14 mouse cellular contexts compared by ENCODE assay signal in genomic region chr4:137033115-137033887, GRCm38 (mm10). TPM values are rescaled to one million over a fixed set of nuclear protein-coding genes. Genes with fewer than 3 reads are reported as not detected.
DNase-seq lines count a peak whose midpoint lies in the region; ATAC-seq and TF ChIP-seq lines count a peak whose summit lies in the region.
"Had no signal": no experiment of that assay in that cellular context is flagged by ENCODE, and none has a peak within 500 bp of the region (broad histone marks: within the 10 kb centered on the region; RNA-seq: fewer than 3 reads in every experiment).

No protein-coding gene starts in this region.

- no peak overlapping the region for H3K4me2 ChIP-seq in heart, postnatal 0 days (ENCODE audit: low read depth, low read length)
- H3K4me2 ChIP-seq in kidney, postnatal 0 days (ENCODE audit: low read length), result no peak overlapping the region
- H3K4me2 ChIP-seq: embryonic facial prominence, embryonic 13.5 days had no signal

- no peak for TF ChIP-seq CTCF in heart, postnatal 0 days (IDR thresholded peaks at IDR 0.05; ENCODE audit: low read depth)
- TF ChIP-seq CTCF in kidney, postnatal 0 days (IDR thresholded peaks at IDR 0.05; ENCODE audit: low read depth), result no peak

- no peaks in the 10 kb centered on the region for H3K9me3 ChIP-seq in heart, postnatal 0 days (replicated peaks; ENCODE audit: control insufficient read depth, low read length)
- no peaks in the 10 kb centered on the region for H3K9me3 ChIP-seq in kidney, postnatal 0 days (replicated peaks; ENCODE audit: low read length)
- H3K9me3 ChIP-seq: embryonic facial prominence, embryonic 13.5 days had no signal

- no peaks in the 10 kb centered on the region for H3K27me3 ChIP-seq in heart, postnatal 0 days (ENCODE audit: control insufficient read depth, insufficient read depth, low read length)
- H3K27me3 ChIP-seq in kidney, postnatal 0 days (ENCODE audit: insufficient read depth, low read length), result no peaks in the 10 kb centered on the region
- H3K27me3 ChIP-seq: embryonic facial prominence, embryonic 13.5 days had no signal

- 61% methylated on average over 7 of the region's 7 CpGs for WGBS in heart, postnatal 0 days
- 22% methylated on average over 7 of the region's 7 CpGs for whole genome bisulfite sequencing in kidney, postnatal 0 days

- no peaks in the 10 kb centered on the region for H3K36me3 ChIP-seq in heart, postnatal 0 days (replicated peaks; ENCODE audit: control insufficient read depth, insufficient read depth, low read length)
- H3K36me3 ChIP-seq in kidney, postnatal 0 days (ENCODE audit: insufficient read depth, low read length), result no peaks in the 10 kb centered on the region
- H3K36me3 ChIP-seq: embryonic facial prominence, embryonic 13.5 days had no signal

- DNase-seq in heart, postnatal 0 days (ENCODE audit: low spot score), result no peak
- DNase-seq in heart, adult 9 months (ENCODE audit: low spot score in 2 of 2), result no peak
- DNase-seq in kidney, postnatal 0 days (ENCODE audit: low spot score), result peak; percentile 18
- DNase-seq in kidney, adult 18-20 months, result no peak
- peak; percentile 84 for DNase-seq in NIH3T3 (ENCODE audit: low read depth)
- peak; percentile 48 for DNase-seq in mesoderm, embryonic 11.5 days (ENCODE audit: low read depth, low spot score)
- no peak for DNase-seq in layer of hippocampus, postnatal 25 days (ENCODE audit: extremely low spot score in 1 of 2, low spot score in 1 of 2)
- no peak for DNase-seq in retina, embryonic 14.5 days (ENCODE audit: low spot score)
- DNase-seq: cerebellum, postnatal 36 days; gastrocnemius, adult 2 months; heart, postnatal 36 days; liver, postnatal 0 days had no signal

- peaks cover 26% of the 10 kb centered on the region for H3K4me1 ChIP-seq in heart, postnatal 0 days (ENCODE audit: control insufficient read depth, insufficient read depth)
- H3K4me1 ChIP-seq in kidney, postnatal 0 days (replicated peaks; ENCODE audit: insufficient read depth, low read length), result no peaks in the 10 kb centered on the region; the same call in 1 of the 2 replicates

- 0 out of 2 replicates have a peak overlapping the region, but pooled peaks have one; percentile 8 for H3K27ac ChIP-seq in heart, postnatal 0 days (ENCODE audit: low read depth)
- H3K27ac ChIP-seq in kidney, postnatal 0 days, result no peak overlapping the region
- H3K27ac ChIP-seq: embryonic facial prominence, embryonic 13.5 days; gastrocnemius, adult 2 months had no signal

- H3K9ac ChIP-seq in heart, postnatal 0 days (replicated peaks; ENCODE audit: low read depth, low read length), result no peak overlapping the region
- no peak overlapping the region for H3K9ac ChIP-seq in kidney, postnatal 0 days (ENCODE audit: low read depth, low read length)
- H3K9ac ChIP-seq: embryonic facial prominence, embryonic 13.5 days; liver, postnatal 0 days had no signal

- no peak overlapping the region for H3K4me3 ChIP-seq in heart, postnatal 0 days (ENCODE audit: low read depth, low read length)
- no peak overlapping the region for H3K4me3 ChIP-seq in kidney, postnatal 0 days (replicated peaks; ENCODE audit: low read depth, low read length)
- H3K4me3 ChIP-seq: embryonic facial prominence, embryonic 13.5 days; gastrocnemius, adult 2 months had no signal

- 0 out of 2 replicates have a peak, but pooled peaks have one; percentile 24 for ATAC-seq in heart, postnatal 0 days (ENCODE audit: insufficient read depth, low read depth)
- ATAC-seq in kidney, postnatal 0 days (replicated peaks; ENCODE audit: low FRiP score, low read depth), result no peak
- ATAC-seq: forebrain, embryonic 14.5 days; liver, postnatal 0 days had no signal

- no peak for TF ChIP-seq EP300 in heart, postnatal 0 days (IDR thresholded peaks at IDR 0.05; ENCODE audit: low read depth)

RNA-seq across cellular contexts. Expression of gene Zbtb40, which starts 15.3 kb away (rescaled TPM):
- total RNA-seq in heart, postnatal 0 days (2014; rRNA removed; ENCODE audit: low replicate concordance), result 6.8 and 11.3 TPM in 2 replicates
- 1.1 and 1.3 TPM in 2 replicates for polyA plus RNA-seq in heart, postnatal 0 days (2015; fragmentation: Nextera tagmentation; extraction: Ambion mirVana)
- 1.8 and 2.0 TPM in 2 replicates for polyA plus RNA-seq in kidney, postnatal 0 days (2015; fragmentation: Nextera tagmentation; extraction: Ambion mirVana)
- total RNA-seq in layer of hippocampus, postnatal 25 days (2021), result 10 to 100 TPM in 1 of 2 experiments, 1 to 10 TPM in 1; 8.8 to 11.3 TPM

Comparison
In these comparisons a context has a peak if more than half of its experiments do, and no peak if none do; other contexts are left out.
1. DNase-seq: peak in kidney, postnatal 0 days (single experiment), NIH3T3 (single experiment) and mesoderm, embryonic 11.5 days (single experiment); none in heart, postnatal 0 days (single experiment), heart, adult 9 months (0 of 2), kidney, adult 18-20 months (single experiment), layer of hippocampus, postnatal 25 days (0 of 2) and retina, embryonic 14.5 days (single experiment).